Comparison of ENCODE assay signal across 8 mouse cellular contexts in genomic region chr15:86057413-86057812, GRCm38 (mm10). TPM values are rescaled to one million over a fixed set of nuclear protein-coding genes. Genes with fewer than 3 reads are reported as not detected.
DNase-seq lines count a peak whose midpoint lies in the region; ATAC-seq and TF ChIP-seq lines count a peak whose summit lies in the region.

Gene Gramd4 (plus strand): TSS chr15:86057695.

- peaks cover 3% of the 10 kb centered on the region; the same call in 1 of the 2 replicates for H3K4me1 ChIP-seq in lung, adult 2 months (ENCODE audit: control insufficient read depth, insufficient read depth, low read length)
- H3K4me1 ChIP-seq in forebrain, embryonic 15.5 days: peaks cover 43% of the 10 kb centered on the region
- H3K4me1 ChIP-seq in hindbrain, postnatal 0 days (ENCODE audit: insufficient read depth, low read length): peaks cover 37% of the 10 kb centered on the region
- H3K4me1 ChIP-seq in liver, embryonic 16.5 days (ENCODE audit: control insufficient read depth, low read depth, low read length): peaks cover 56% of the 10 kb centered on the region
- peaks cover 9% of the 10 kb centered on the region; the same call in 1 of the 2 replicates for H3K4me1 ChIP-seq in stomach, postnatal 0 days (replicated peaks; ENCODE audit: control insufficient read depth, insufficient read depth)

- TF ChIP-seq CTCF in lung, adult 2 months (IDR thresholded peaks at IDR 0.05; ENCODE audit: insufficient read depth, low read length): no peak
- TF ChIP-seq CTCF in hindbrain, postnatal 0 days (IDR thresholded peaks at IDR 0.05; ENCODE audit: low read depth): no peak
- TF ChIP-seq CTCF in stomach, postnatal 0 days (IDR thresholded peaks at IDR 0.05; ENCODE audit: low read depth): no peak

- peak within 1 kb of the TSS; percentile 66 for H3K4me2 ChIP-seq in forebrain, embryonic 15.5 days (replicated peaks)
- H3K4me2 ChIP-seq in hindbrain, postnatal 0 days (ENCODE audit: low read depth, low read length): peak within 1 kb of the TSS; percentile 93
- H3K4me2 ChIP-seq in liver, embryonic 16.5 days (ENCODE audit: low read depth, low read length): peak within 1 kb of the TSS; percentile 97
- H3K4me2 ChIP-seq in stomach, postnatal 0 days (replicated peaks; ENCODE audit: low read depth): peak within 1 kb of the TSS; percentile 98

- H3K4me3 ChIP-seq in lung, adult 2 months (replicated peaks; ENCODE audit: extremely low read depth, low read depth, low read length): peak within 1 kb of the TSS; percentile 56
- peak within 1 kb of the TSS; percentile 71 for H3K4me3 ChIP-seq in forebrain, embryonic 15.5 days
- peak within 1 kb of the TSS; percentile 82 for H3K4me3 ChIP-seq in hindbrain, postnatal 0 days (ENCODE audit: low read length)
- peak within 1 kb of the TSS; percentile 82 for H3K4me3 ChIP-seq in liver, embryonic 16.5 days (ENCODE audit: low read depth, low read length)
- peak within 1 kb of the TSS; percentile 82 for H3K4me3 ChIP-seq in stomach, postnatal 0 days (ENCODE audit: low read depth, low read length)

- H3K36me3 ChIP-seq in forebrain, embryonic 15.5 days: no peaks in the 10 kb centered on the region
- H3K36me3 ChIP-seq in hindbrain, postnatal 0 days (ENCODE audit: insufficient read depth, low read length): no peaks in the 10 kb centered on the region
- H3K36me3 ChIP-seq in liver, embryonic 16.5 days (ENCODE audit: control insufficient read depth, insufficient read depth): no peaks in the 10 kb centered on the region
- H3K36me3 ChIP-seq in stomach, postnatal 0 days (ENCODE audit: control insufficient read depth, insufficient read depth, low read length): no peaks in the 10 kb centered on the region; the same call in 1 of the 2 replicates

- peak within 1 kb of the TSS; percentile 99 for H3K9ac ChIP-seq in forebrain, embryonic 15.5 days (replicated peaks)
- peak within 1 kb of the TSS; percentile 97 for H3K9ac ChIP-seq in hindbrain, postnatal 0 days (replicated peaks; ENCODE audit: low read length)
- H3K9ac ChIP-seq in liver, embryonic 16.5 days (ENCODE audit: low read depth, low read length): peak within 1 kb of the TSS; percentile 92
- peak within 1 kb of the TSS; percentile 92 for H3K9ac ChIP-seq in stomach, postnatal 0 days (ENCODE audit: low read length)

- H3K27me3 ChIP-seq in forebrain, embryonic 15.5 days: no peaks in the 10 kb centered on the region
- H3K27me3 ChIP-seq in hindbrain, postnatal 0 days (ENCODE audit: insufficient read depth, low read length): no peaks in the 10 kb centered on the region
- H3K27me3 ChIP-seq in liver, embryonic 16.5 days (ENCODE audit: control insufficient read depth, insufficient read depth, low read depth, low read length): no peaks in the 10 kb centered on the region
- H3K27me3 ChIP-seq in stomach, postnatal 0 days (ENCODE audit: control insufficient read depth, insufficient read depth, low read length): no peaks in the 10 kb centered on the region

- no peak for ATAC-seq in forebrain, embryonic 15.5 days (replicated peaks)
- no peak for ATAC-seq in hindbrain, postnatal 0 days
- ATAC-seq in liver, embryonic 16.5 days (ENCODE audit: low read depth): no peak
- ATAC-seq in stomach, postnatal 0 days (ENCODE audit: low FRiP score, low TSS enrichment): no peak

- peak within 1 kb of the TSS; percentile 94 for H3K27ac ChIP-seq in forebrain, embryonic 15.5 days (replicated peaks)
- H3K27ac ChIP-seq in hindbrain, postnatal 0 days: peak within 1 kb of the TSS; percentile 95
- H3K27ac ChIP-seq in liver, embryonic 16.5 days (ENCODE audit: low read length): no peak within 1 kb of the TSS
- peak within 1 kb of the TSS; percentile 87 for H3K27ac ChIP-seq in stomach, postnatal 0 days (replicated peaks)

- DNase-seq in lung, adult 2 months: no peak
- DNase-seq in lung, postnatal 36 days: no peak
- DNase-seq in brain, adult 2 months (ENCODE audit: low read depth, low spot score): peak; percentile 96
- DNase-seq in hindbrain, postnatal 0 days (ENCODE audit: low spot score): no peak
- DNase-seq in stomach, postnatal 0 days (ENCODE audit: low spot score): peak; percentile 64
- DNase-seq in spleen, adult 12 weeks (ENCODE audit: low spot score): no peak

- H3K9me3 ChIP-seq in forebrain, embryonic 15.5 days: no peaks in the 10 kb centered on the region
- no peaks in the 10 kb centered on the region for H3K9me3 ChIP-seq in hindbrain, postnatal 0 days (ENCODE audit: low read length)
- no peaks in the 10 kb centered on the region for H3K9me3 ChIP-seq in liver, embryonic 16.5 days (replicated peaks; ENCODE audit: control insufficient read depth, low read length)
- no peaks in the 10 kb centered on the region for H3K9me3 ChIP-seq in stomach, postnatal 0 days (ENCODE audit: control insufficient read depth, low read length)

- TF ChIP-seq EP300 in stomach, postnatal 0 days (optimal IDR thresholded peaks at IDR 0.05): no peak

- no peak for TF ChIP-seq POLR2A in lung, adult 2 months (IDR thresholded peaks at IDR 0.05; ENCODE audit: borderline replicate concordance, extremely low read depth, low read depth, low read length)

- 27% methylated on average over 6 of the region's 6 CpGs for WGBS in lung, adult 2 months
- 30% methylated on average over 6 of the region's 6 CpGs for WGBS in forebrain, embryonic 15.5 days
- WGBS in hindbrain, postnatal 0 days: 21% methylated on average over 6 of the region's 6 CpGs
- 38% methylated on average over 6 of the region's 6 CpGs for WGBS in liver, embryonic 16.5 days (ENCODE audit: insufficient replicate concordance)
- 40% methylated on average over 6 of the region's 6 CpGs for WGBS in stomach, postnatal 0 days

RNA-seq across cellular contexts. Expression of gene Gramd4, which starts in this region (rescaled TPM):
- 21.5 and 24.4 TPM in 2 replicates for polyA plus RNA-seq in lung, adult 2 months (2012; rRNA removed)
- polyA plus RNA-seq in forebrain, embryonic 15.5 days (2015; fragmentation: Nextera tagmentation; extraction: Ambion mirVana): 48.8 and 52.9 TPM in 2 replicates
- 36.2 and 40.9 TPM in 2 replicates for total RNA-seq in hindbrain, postnatal 0 days (2014; rRNA removed)
- polyA plus RNA-seq in hindbrain, postnatal 0 days (2015; fragmentation: Nextera tagmentation; extraction: Ambion mirVana): 18.6 and 19.0 TPM in 2 replicates
- 3.4 and 3.5 TPM in 2 replicates for polyA plus RNA-seq in liver, embryonic 16.5 days (2015; fragmentation: Nextera tagmentation; extraction: Ambion mirVana)
- 11.1 and 11.4 TPM in 2 replicates for polyA plus RNA-seq in stomach, postnatal 0 days (2015; fragmentation: Nextera tagmentation; extraction: Ambion mirVana)

Comparison
In these comparisons a context has a peak if more than half of its experiments do, and no peak if none do; other contexts are left out.
1. DNase-seq: peak in brain, adult 2 months (single experiment) and stomach, postnatal 0 days (single experiment); none in lung, adult 2 months (single experiment), lung, postnatal 36 days (single experiment), hindbrain, postnatal 0 days (single experiment) and spleen, adult 12 weeks (single experiment).
2. Peak in every context shown above with its lines, with median percentiles within 50 percentile points of each other: H3K4me3 ChIP-seq, H3K4me2 ChIP-seq and H3K9ac ChIP-seq.